Mouse (Mus musculus) forebrain, embryonic 14.5 days (tissue): ENCODE data around the gene Tnfsf10. TPM values are rescaled to one million over a fixed set of nuclear protein-coding genes. Genes with fewer than 3 reads are reported as not detected.
"Not testable (repeated sequence)": the region's sequence is repeated elsewhere in the genome, so short reads cannot be mapped to it uniquely, and the experiment has no call there.

Experiments used
- ATAC-seq: fragments of 200-750 bp; cut with Nextera tagmentation; 2 replicates; pipeline ENCODE4 v1.8.0; 2017; ENCODE audit warnings: mild to moderate bottlenecking, moderate library complexity
- DNase-seq: peaks from one replicate; pipeline ENCODE4 v3.0.0-alpha.2; 2015; ENCODE audit warnings: low spot score
- H3K27ac ChIP-seq: fragments of 300-500 bp; sonication (generic); 2 replicates; pipeline ENCODE4 v1.5.1; 2014; ENCODE audit warnings: low read depth, mild to moderate bottlenecking, control low read depth, low read length, moderate library complexity
- H3K27me3 ChIP-seq: fragments of 300-500 bp; sonication (generic); replicated peaks from 2 replicates; pipeline ENCODE4 v1.6.1; 2014; ENCODE audit warnings: low read length, control low read depth, mixed read lengths; ENCODE audit not compliant: control insufficient read depth, insufficient read depth
- H3K36me3 ChIP-seq: fragments of 300-500 bp; sonication (generic); 2 replicates; pipeline ENCODE4 v1.6.1; 2014; ENCODE audit warnings: low read length, control low read depth; ENCODE audit not compliant: control insufficient read depth, insufficient read depth
- H3K4me1 ChIP-seq: fragments of 300-500 bp; sonication (generic); 2 replicates; pipeline ENCODE4 v1.6.1; 2014; ENCODE audit warnings: antibody characterized with exemption, low read length, control low read depth; ENCODE audit not compliant: control insufficient read depth, insufficient read depth
- H3K4me2 ChIP-seq: fragments of 300-500 bp; sonication (generic); 2 replicates; pipeline ENCODE4 v1.6.1; 2014; ENCODE audit warnings: mild to moderate bottlenecking, control low read depth, low read length
- H3K4me3 ChIP-seq: fragments of 300-500 bp; sonication (generic); 2 replicates; pipeline ENCODE4 v1.5.1; 2014; ENCODE audit warnings: low read depth, low read length, control low read depth
- H3K9ac ChIP-seq: fragments of 300-500 bp; sonication (generic); 2 replicates; pipeline ENCODE4 v1.6.1; 2014; ENCODE audit warnings: mild to moderate bottlenecking, low read length, control low read depth, moderate library complexity
- H3K9me3 ChIP-seq: fragments of 300-500 bp; sonication (generic); replicated peaks from 2 replicates; pipeline ENCODE4 v1.6.1; 2016; ENCODE audit warnings: low read length, control low read depth, mixed read lengths; ENCODE audit not compliant: control insufficient read depth
- WGBS: fragments of 180-500 bp; shearing (Covaris S2); extraction: QIAGEN DNeasy Blood & Tissue Kit; methylation state at CpG from one replicate; pipeline ENCODE4 v1.1.7; 2014; 5-methylcytosine and 5-hydroxymethylcytosine counted together
- polyA plus RNA-seq: library from polyadenylated mRNA; unstranded; fragments of >200 nt; fragmentation: Nextera tagmentation; extraction: Ambion mirVana; gene quantifications from 2 replicates; pipeline ENCODE4 v1.2.1, GENCODE M21; 2014

Gene Tnfsf10
- polyA plus RNA-seq, 1 experiment from 2014 or later: 0.19 TPM

DNA sequence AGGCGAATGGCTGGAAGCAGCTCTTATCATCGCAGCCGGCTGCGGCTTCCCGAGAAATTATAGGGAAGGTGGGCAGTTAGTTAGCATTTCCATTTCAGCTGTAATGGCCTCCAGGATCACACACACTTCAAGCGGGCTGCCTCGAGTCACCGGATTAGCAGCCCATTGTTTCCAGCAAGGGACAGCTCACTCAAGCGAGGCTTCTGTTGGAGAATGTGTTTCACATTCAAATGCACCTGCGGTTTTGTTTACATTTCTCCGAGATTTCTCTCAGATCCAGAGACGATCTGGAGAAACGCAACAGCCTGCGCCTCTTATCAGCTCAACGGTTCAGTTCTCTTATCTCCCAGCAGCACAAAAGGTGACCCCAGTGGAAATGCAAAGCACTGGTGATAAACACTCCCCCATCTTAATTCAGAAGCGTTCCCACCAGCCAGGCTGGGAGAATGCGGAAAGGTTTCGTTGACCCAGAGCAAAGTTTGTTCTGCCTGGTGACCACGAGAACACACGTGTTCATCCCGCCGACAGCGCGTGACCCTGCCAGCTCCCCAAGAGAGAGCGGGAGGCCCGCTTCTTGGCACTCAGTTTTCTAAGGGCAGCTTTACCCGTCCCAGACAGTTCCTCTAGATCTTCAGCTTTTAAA lies 33.6 kb upstream of the Tnfsf10 start:
- DNase-seq: peak; percentile 46
- no peaks in the 10 kb centered on the region for H3K27me3 ChIP-seq
- H3K4me1 ChIP-seq: no peaks in the 10 kb centered on the region
- peak overlapping the region; percentile 64 for H3K4me2 ChIP-seq
- H3K9ac ChIP-seq: peak overlapping the region; percentile 48
- ATAC-seq: peak; percentile 57
- H3K4me3 ChIP-seq: peak overlapping the region; percentile 27
- WGBS: 1% methylated on average over 27 of the region's 27 CpGs
- H3K9me3 ChIP-seq: no peaks in the 10 kb centered on the region
- no peaks in the 10 kb centered on the region for H3K36me3 ChIP-seq
- no peak overlapping the region for H3K27ac ChIP-seq

DNA sequence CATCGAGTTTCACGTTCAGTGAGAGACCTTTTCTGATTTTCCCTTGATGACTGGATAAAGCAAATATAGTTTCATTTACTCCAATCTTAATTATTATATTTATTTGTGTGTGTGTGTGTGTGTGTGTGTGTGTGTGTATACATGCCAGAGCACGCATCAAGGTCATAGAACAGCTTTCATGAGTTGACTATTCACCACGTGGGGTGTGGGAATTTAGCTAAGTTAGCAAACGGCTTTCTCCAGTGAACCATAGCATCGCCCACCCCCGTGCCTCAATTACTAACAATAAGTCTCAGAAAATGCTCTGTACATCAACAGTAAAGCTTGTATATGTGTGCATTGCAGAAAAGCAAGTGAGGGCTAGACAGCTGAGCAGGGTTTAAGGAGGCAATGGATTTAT lies 33.0 kb upstream of the Tnfsf10 start:
- Histone ChIP-seq H3K27ac (no peak overlapping the region), H3K36me3 (no peaks in the 10 kb centered on the region), H3K4me2 (peak overlapping the region; percentile 64), H3K4me1 (no peaks in the 10 kb centered on the region), H3K27me3 (no peaks in the 10 kb centered on the region), H3K4me3 (no peak overlapping the region), H3K9ac (no peak overlapping the region), H3K9me3 (no peaks in the 10 kb centered on the region)
- DNase-seq: no peak
- ATAC-seq: no peak; the same call in 1 of the 2 replicates
- whole genome bisulfite sequencing: 43% methylated on average over 7 of the region's 7 CpGs

DNA sequence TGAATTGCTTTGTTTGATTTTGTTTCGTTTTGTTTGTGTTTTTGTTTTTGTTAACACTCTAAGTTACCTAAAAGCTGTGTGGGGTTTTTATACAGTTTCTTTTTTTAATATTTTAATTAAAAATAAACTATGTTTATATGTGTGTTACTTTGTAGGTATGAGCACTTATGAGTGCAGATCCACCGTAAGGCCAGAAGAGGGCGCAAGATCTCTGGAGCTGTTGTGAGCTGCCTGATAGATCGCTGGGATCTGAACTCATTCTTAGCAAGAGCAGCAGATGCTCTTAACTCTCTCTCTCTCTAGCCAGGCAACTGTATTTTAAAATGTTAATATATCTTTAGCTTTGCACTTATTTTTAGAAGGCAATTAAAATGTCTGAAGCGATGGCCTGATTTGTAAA lies 32.6 kb upstream of the Tnfsf10 start:
- Histone ChIP-seq H3K4me1 (no peaks in the 10 kb centered on the region), H3K9me3 (no peaks in the 10 kb centered on the region), H3K9ac (no peak overlapping the region), H3K36me3 (no peaks in the 10 kb centered on the region), H3K4me3 (no peak overlapping the region), H3K4me2 (no peak overlapping the region), H3K27ac (no peak overlapping the region), H3K27me3 (no peaks in the 10 kb centered on the region)
- no peak for DNase-seq
- no peak for ATAC-seq
- 89% methylated on average over 5 of the region's 5 CpGs for WGBS

DNA sequence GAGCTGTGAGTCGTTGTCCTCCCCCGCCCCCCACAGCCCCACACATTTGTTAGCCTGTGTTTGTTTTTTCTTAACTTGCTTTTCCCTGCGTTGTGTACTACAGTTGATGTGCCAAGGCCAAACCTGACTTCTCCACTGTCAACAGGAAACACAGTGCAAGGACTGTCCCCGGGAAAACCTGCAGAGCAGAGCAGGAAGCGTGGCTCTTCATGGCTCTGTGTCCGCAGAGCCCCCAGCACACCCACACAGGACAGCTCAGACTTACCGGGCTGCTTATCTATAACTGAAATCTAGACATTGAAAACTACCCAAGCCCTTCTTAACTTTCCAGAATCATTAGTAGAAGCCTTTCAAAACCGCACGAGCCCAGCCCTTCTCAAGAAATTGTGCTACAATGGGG lies 31.8 kb upstream of the Tnfsf10 start:
- Histone ChIP-seq H3K9ac (no peak overlapping the region), H3K4me3 (no peak overlapping the region), H3K27me3 (no peaks in the 10 kb centered on the region), H3K4me1 (no peaks in the 10 kb centered on the region), H3K36me3 (no peaks in the 10 kb centered on the region), H3K27ac (no peak overlapping the region), H3K9me3 (no peaks in the 10 kb centered on the region), H3K4me2 (no peak overlapping the region)
- no peak for ATAC-seq
- DNase-seq: no peak
- 90% methylated on average over 9 of the region's 9 CpGs for WGBS

DNA sequence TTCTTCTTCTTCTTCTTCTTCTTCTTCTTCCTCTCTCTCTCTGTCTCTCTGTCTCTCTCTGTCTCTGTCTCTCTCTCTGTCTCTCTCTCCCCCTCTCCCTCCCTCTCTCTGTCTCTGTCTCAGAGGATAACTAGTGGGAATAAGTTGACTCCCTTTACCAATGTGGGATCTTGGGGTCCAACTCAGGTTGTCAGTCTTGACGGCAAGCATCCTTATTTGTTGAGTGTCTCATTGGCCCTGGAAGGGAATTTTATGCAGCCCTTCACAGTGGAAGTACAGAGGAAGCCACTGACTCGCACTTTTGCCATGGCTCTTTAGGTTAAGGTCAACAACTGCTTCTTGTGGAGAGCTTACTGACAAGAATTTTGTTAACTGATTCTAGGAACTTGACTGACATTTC lies 28.5 kb upstream of the Tnfsf10 start:
- DNase-seq: no peak
- Histone ChIP-seq H3K36me3 (no peaks in the 10 kb centered on the region), H3K4me3 (no peak overlapping the region), H3K27me3 (no peaks in the 10 kb centered on the region), H3K27ac (no peak overlapping the region), H3K9ac (no peak overlapping the region), H3K4me1 (no peaks in the 10 kb centered on the region), H3K9me3 (no peaks in the 10 kb centered on the region), H3K4me2 (no peak overlapping the region)
- 89% methylated on average over 2 of the region's 2 CpGs for WGBS
- ATAC-seq: no peak

DNA sequence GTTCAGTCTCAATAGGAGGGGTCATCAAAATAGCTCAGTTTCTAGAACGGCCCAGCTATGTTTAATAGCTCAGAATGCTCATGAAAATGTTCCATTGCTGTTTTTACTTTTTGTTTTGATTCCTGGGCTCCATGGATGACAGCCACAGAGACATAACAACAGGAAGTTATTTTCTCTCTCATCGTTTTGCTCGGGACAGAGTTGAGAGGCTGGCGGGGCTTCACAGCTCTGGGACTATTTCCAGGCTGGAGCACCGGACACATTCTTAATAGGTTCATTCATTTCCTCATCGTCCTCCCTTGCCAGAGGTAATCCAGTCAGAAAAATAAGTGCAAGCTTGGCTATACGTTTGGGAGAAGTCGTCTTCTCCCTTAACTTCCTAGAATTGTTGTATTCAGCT lies 27.9 kb upstream of the Tnfsf10 start:
- no peak overlapping the region for H3K4me2 ChIP-seq
- no peak overlapping the region for H3K27ac ChIP-seq
- H3K4me3 ChIP-seq: no peak overlapping the region
- no peaks in the 10 kb centered on the region for H3K36me3 ChIP-seq
- no peak overlapping the region for H3K9ac ChIP-seq
- 71% methylated on average over 8 of the region's 8 CpGs for WGBS
- H3K27me3 ChIP-seq: no peaks in the 10 kb centered on the region
- ATAC-seq: no peak
- H3K4me1 ChIP-seq: no peaks in the 10 kb centered on the region
- DNase-seq: no peak
- no peaks in the 10 kb centered on the region for H3K9me3 ChIP-seq

DNA sequence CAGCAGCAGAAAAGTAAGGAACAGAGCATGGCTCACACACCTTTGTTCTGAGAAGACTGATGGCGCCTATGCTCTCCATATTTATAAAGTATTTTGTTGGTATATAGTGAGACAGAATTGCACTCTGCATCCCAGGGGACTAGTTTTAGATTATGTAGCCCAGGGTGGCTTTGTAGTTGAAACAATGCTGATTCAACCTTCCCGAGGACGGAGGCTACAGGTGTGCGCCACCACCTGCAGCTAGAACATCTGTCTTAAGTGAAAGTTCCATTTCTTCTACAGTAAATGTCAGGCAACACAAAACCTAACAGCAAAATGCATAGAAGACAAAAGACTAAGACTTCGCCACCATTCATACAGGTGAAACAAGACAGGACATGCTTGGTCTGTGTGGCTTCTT lies 26.5 kb upstream of the Tnfsf10 start:
- H3K4me2 ChIP-seq: no peak overlapping the region
- no peaks in the 10 kb centered on the region for H3K36me3 ChIP-seq
- WGBS: 87% methylated on average over 5 of the region's 5 CpGs
- no peaks in the 10 kb centered on the region for H3K4me1 ChIP-seq
- ATAC-seq (no peak), DNase-seq (no peak)
- no peak overlapping the region for H3K4me3 ChIP-seq
- no peak overlapping the region for H3K27ac ChIP-seq
- no peaks in the 10 kb centered on the region for H3K27me3 ChIP-seq
- no peaks in the 10 kb centered on the region for H3K9me3 ChIP-seq
- H3K9ac ChIP-seq: no peak overlapping the region

DNA sequence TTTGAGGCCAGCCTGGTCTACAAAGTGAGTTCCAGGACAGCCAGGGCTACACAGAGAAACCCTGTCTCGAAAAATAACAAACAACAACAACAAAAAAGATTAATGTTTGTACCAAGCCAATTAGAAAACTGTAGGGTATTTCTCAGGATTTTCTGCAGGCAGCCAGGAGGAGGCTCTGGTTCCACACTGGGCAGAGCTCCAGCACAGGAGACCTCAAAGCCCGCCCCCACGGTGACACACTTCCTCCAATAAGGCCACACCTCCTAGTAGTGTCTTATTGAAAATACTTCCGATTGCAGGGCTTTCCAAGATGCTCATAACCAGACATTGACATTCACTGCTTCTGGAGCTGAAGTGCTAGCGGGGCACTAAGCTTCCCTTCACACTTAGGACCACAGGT lies 25.9 kb upstream of the Tnfsf10 start:
- not testable (repeated sequence) for H3K36me3 ChIP-seq, H3K9me3 ChIP-seq, H3K9ac ChIP-seq, H3K27ac ChIP-seq, ATAC-seq, H3K4me1 ChIP-seq, DNase-seq, H3K4me3 ChIP-seq, H3K4me2 ChIP-seq, H3K27me3 ChIP-seq
- 89% methylated on average over 5 of the region's 5 CpGs for WGBS

DNA sequence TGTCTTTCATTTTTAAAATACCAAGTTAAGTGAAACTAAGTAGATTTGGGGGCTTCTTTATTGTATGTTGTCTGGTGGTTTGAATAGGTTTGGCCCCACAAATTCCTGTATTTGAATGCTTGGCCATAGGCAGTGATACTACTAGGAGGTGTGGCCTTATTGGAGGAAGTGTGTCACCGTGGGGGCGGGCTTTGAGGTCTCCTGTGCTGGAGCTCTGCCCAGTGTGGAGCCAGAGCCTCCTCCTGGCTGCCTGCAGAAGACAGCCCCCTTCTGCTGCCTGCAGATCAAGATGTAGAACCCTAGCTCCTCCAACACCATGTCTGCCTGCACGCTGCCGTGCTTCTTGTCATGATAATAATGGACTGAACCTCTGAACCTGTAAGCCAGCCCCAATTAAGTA lies 25.4 kb upstream of the Tnfsf10 start:
- ATAC-seq, H3K4me2 ChIP-seq, H3K4me1 ChIP-seq, H3K4me3 ChIP-seq, H3K9ac ChIP-seq, H3K27me3 ChIP-seq, DNase-seq, H3K27ac ChIP-seq, H3K9me3 ChIP-seq, H3K36me3 ChIP-seq: not testable (repeated sequence)
- WGBS: 86% methylated on average over 4 of the region's 4 CpGs
